Mouse (Mus musculus) layer of hippocampus, postnatal 36 days (tissue): Measurements from ENCODE around the gene Vmn1r227. TPM values are rescaled to one million over a fixed set of nuclear protein-coding genes. Genes with fewer than 3 reads are reported as not detected.

Experiments
- DNase-seq, 2 experiments: peaks; one replicate each; pipeline ENCODE4 v3.0.0; 2022
- total RNA-seq, 2 experiments: library from RNA; stranded (reverse); gene quantifications; 2 replicates each; pipeline ENCODE4 v1.2.3; 2021

The Vmn1r227 gene
- total RNA-seq: not detected

DNA sequence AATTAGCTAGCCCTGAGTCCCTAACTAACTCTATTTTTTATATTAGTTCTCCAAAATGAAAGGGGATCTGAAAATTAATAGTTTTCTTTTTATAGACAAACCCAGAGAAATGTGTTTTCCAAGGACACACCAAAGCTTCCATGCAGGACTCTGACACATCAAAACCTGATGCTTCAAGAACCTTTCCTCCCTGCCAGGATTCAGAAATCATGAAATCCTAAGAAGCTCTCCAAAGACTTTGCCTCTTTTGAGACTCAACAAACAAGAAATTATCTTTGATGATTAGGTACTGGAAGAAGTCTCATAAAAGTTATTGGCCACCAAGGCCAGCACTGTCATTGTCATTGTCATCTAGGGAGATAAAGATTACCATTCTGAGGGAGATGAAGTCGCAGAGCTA is at the start of gene Vmn1r227:
Gene Vmn1r227 (plus strand): TSS at position 301 of the 400 bp plus-strand sequence.
- no peak for DNase-seq

- no peak for DNase-seq
Observed at GRCm38 (mm10) chr17:20682543-20682942, 47.1 kb upstream of the Vmn1r227 start, which contains the start of gene Vmn1r226. Gene Vmn1r226, plus strand, starts transcription at chr17:20682843.

GRCm38 (mm10) chr17:20786057-20786456 is 56.4 kb downstream of the Vmn1r227 start, which contains the start of gene Vmn1r228:
Gene Vmn1r228, minus strand, starts transcription at chr17:20786157.
- DNase-seq: no peak

Other genes with a start within 250 kb of the Vmn1r227 start
- under 1 TPM in 1 of 2 experiments, not detected in 1; 0.05 TPM for gene Vmn2r108, start 248.5 kb upstream of the Vmn1r227 start, total RNA-seq
- gene Vmn1r225, start 231.7 kb upstream of the Vmn1r227 start, total RNA-seq: not detected
- not detected for gene Vmn2r109, start 165.1 kb upstream of the Vmn1r227 start, total RNA-seq
- not detected for gene Vmn2r110, start 133.4 kb upstream of the Vmn1r227 start, total RNA-seq
- gene Fpr-rs3, start 105.0 kb upstream of the Vmn1r227 start, total RNA-seq: not detected
- gene Vmn1r226, start 47.0 kb upstream of the Vmn1r227 start, total RNA-seq: not detected
- not detected for gene Vmn1r228, start 56.3 kb downstream of the Vmn1r227 start, total RNA-seq
- under 1 TPM; 0.05 to 0.12 TPM for gene Vmn1r229, start 81.7 kb downstream of the Vmn1r227 start, total RNA-seq
- not detected for gene Vmn1r230, start 110.6 kb downstream of the Vmn1r227 start, total RNA-seq
- gene Vmn1r231, start 175.2 kb downstream of the Vmn1r227 start, total RNA-seq: not detected
- gene Vmn1r232, start 189.9 kb downstream of the Vmn1r227 start, total RNA-seq: not detected
- 100 to 1,000 TPM; 561 to 579 TPM for gene Ppp2r1a, start 215.5 kb downstream of the Vmn1r227 start, total RNA-seq